Mouse (Mus musculus) hindbrain, embryonic 11.5 days (tissue): Measurements from ENCODE around the gene Krt39. TPM values are rescaled to one million over a fixed set of nuclear protein-coding genes. Genes with fewer than 3 reads are reported as not detected.

ENCODE experiments used
- polyA plus RNA-seq: library from polyadenylated mRNA; unstranded; fragments of >200 nt; fragmentation: Nextera tagmentation; extraction: Ambion mirVana; gene quantifications from 2 replicates; pipeline ENCODE4 v1.2.1, GENCODE M21; 2014

Krt39 gene
- polyA plus RNA-seq, 1 experiment from 2014 or later: not detected

Other genes with a start within 250 kb of the Krt39 start
- 0.10 TPM in 1 of 2 replicates, not detected in the other for gene Krt24, start 236.1 kb downstream of the Krt39 start, polyA plus RNA-seq
- gene Krt25, start 198.4 kb downstream of the Krt39 start, polyA plus RNA-seq: not detected in 2 replicates
- gene Krt26, start 183.4 kb downstream of the Krt39 start, polyA plus RNA-seq: 0.12 and 0.24 TPM in 2 replicates
- not detected in 2 replicates for gene Krt27, start 170.2 kb downstream of the Krt39 start, polyA plus RNA-seq
- 0.39 and 0.60 TPM in 2 replicates for gene Krt28, start 146.4 kb downstream of the Krt39 start, polyA plus RNA-seq
- 27.8 and 35.1 TPM in 2 replicates for gene Krt10, start 132.0 kb downstream of the Krt39 start, polyA plus RNA-seq
- not detected in 2 replicates for gene Krt12, start 99.1 kb downstream of the Krt39 start, polyA plus RNA-seq
- gene Krt20, start 83.2 kb downstream of the Krt39 start, polyA plus RNA-seq: 0.42 and 0.48 TPM in 2 replicates
- not detected in 2 replicates for gene Krt23, start 28.2 kb downstream of the Krt39 start, polyA plus RNA-seq
- not detected in 2 replicates for gene Krt40, start 21.8 kb upstream of the Krt39 start, polyA plus RNA-seq
- not detected in 2 replicates for gene Krtap3-3, start 29.5 kb upstream of the Krt39 start, polyA plus RNA-seq
- gene Krtap3-2, start 35.5 kb upstream of the Krt39 start, polyA plus RNA-seq: not detected in 2 replicates
- not detected in 2 replicates for gene Gm11939, start 38.1 kb upstream of the Krt39 start, polyA plus RNA-seq
- gene Krtap3-1, start 45.3 kb upstream of the Krt39 start, polyA plus RNA-seq: not detected in 2 replicates
- not detected in 2 replicates for gene Krtap1-5, start 59.7 kb upstream of the Krt39 start, polyA plus RNA-seq
- not detected in 2 replicates for gene Krtap1-4, start 62.3 kb upstream of the Krt39 start, polyA plus RNA-seq
- not detected in 2 replicates for gene Krtap1-3, start 70.0 kb upstream of the Krt39 start, polyA plus RNA-seq
- not detected in 2 replicates for gene Krtap9-3, start 76.8 kb upstream of the Krt39 start, polyA plus RNA-seq
- not detected in 2 replicates for gene Gm11938, start 82.0 kb upstream of the Krt39 start, polyA plus RNA-seq
- gene Gm11937, start 88.9 kb upstream of the Krt39 start, polyA plus RNA-seq: not detected in 2 replicates
- gene Krtap2-4, start 93.5 kb upstream of the Krt39 start, polyA plus RNA-seq: not detected in 2 replicates
- not detected in 2 replicates for gene Gm11562, start 99.1 kb upstream of the Krt39 start, polyA plus RNA-seq
- not detected in 2 replicates for gene Krtap4-1, start 106.9 kb upstream of the Krt39 start, polyA plus RNA-seq
- not detected in 2 replicates for gene Krtap4-2, start 113.7 kb upstream of the Krt39 start, polyA plus RNA-seq
- gene Krtap4-7, start 122.8 kb upstream of the Krt39 start, polyA plus RNA-seq: not detected in 2 replicates
- not detected in 2 replicates for gene Gm11555, start 128.9 kb upstream of the Krt39 start, polyA plus RNA-seq
- gene Gm11563, start 137.6 kb upstream of the Krt39 start, polyA plus RNA-seq: not detected in 2 replicates
- gene Krtap4-6, start 144.6 kb upstream of the Krt39 start, polyA plus RNA-seq: not detected in 2 replicates
- not detected in 2 replicates for gene Gm14190, start 169.4 kb upstream of the Krt39 start, polyA plus RNA-seq
- gene Gm14180, start 213.0 kb upstream of the Krt39 start, polyA plus RNA-seq: not detected in 2 replicates